Mouse (Mus musculus) heart, adult 2 months (tissue): ENCODE measurements around the gene Hpse2. TPM values are rescaled to one million over a fixed set of nuclear protein-coding genes. Genes with fewer than 3 reads are reported as not detected.

Experiments
- DNase-seq, 2 experiments: peaks; one replicate each; pipeline ENCODE4 v3.0.0; 2021
- H3K27ac ChIP-seq: fragments of 200-600 bp; 2 replicates; pipeline ENCODE4 v1.8.1; 2022
- H3K27me3 ChIP-seq: fragments of 200-500 bp; 2 replicates; pipeline ENCODE4 v1.6.1; 2012; ENCODE audit warnings: mild to moderate bottlenecking, low read length, inconsistent platforms, mixed read lengths; ENCODE audit not compliant: control insufficient read depth, insufficient read depth
- H3K36me3 ChIP-seq: fragments of 200-500 bp; 2 replicates; pipeline ENCODE4 v1.6.1; 2012; ENCODE audit warnings: low read length, inconsistent platforms; ENCODE audit not compliant: control insufficient read depth, insufficient read depth
- H3K4me1 ChIP-seq: fragments of 200-500 bp; 2 replicates; pipeline ENCODE4 v1.6.1; 2011; ENCODE audit warnings: low read length; ENCODE audit not compliant: control insufficient read depth, insufficient read depth
- H3K4me3 ChIP-seq: fragments of 200-600 bp; 2 replicates; pipeline ENCODE4 v1.8.1; 2022
- H3K79me2 ChIP-seq: fragments of 200-500 bp; replicated peaks from 2 replicates; pipeline ENCODE4 v1.6.1; 2012; ENCODE audit warnings: mild to moderate bottlenecking, inconsistent platforms, low read length, moderate library complexity, mixed read lengths; ENCODE audit not compliant: control insufficient read depth, insufficient read depth
- H3K9ac ChIP-seq: fragments of 200-500 bp; 2 replicates; pipeline ENCODE4 v1.6.1; 2012; ENCODE audit warnings: low read depth, mild to moderate bottlenecking, control low read depth, inconsistent platforms, low read length, mixed read lengths
- CTCF ChIP-seq: fragments of 200-600 bp; IDR thresholded peaks from 2 replicates; pipeline ENCODE4 v1.8.1; 2022; ENCODE audit warnings: antibody characterized with exemption, mild to moderate bottlenecking, moderate library complexity
- EP300 ChIP-seq: fragments of 200-500 bp; IDR thresholded peaks from 2 replicates; pipeline ENCODE4 v1.6.1; 2011; ENCODE audit warnings: low read depth, low read length, control low read depth; ENCODE audit not compliant: insufficient read depth
- POLR2A ChIP-seq: fragments of 200-500 bp; IDR thresholded peaks from 2 replicates; pipeline ENCODE4 v1.6.1; 2011; ENCODE audit warnings: mild to moderate bottlenecking, low read depth, low read length, control low read depth; ENCODE audit not compliant: insufficient read depth
- WGBS: fragments of 180-500 bp; shearing (Covaris S2); methylation state at CpG from one replicate; pipeline ENCODE4 v1.1.7; 2018; 5-methylcytosine and 5-hydroxymethylcytosine counted together
- intact Hi-C: fragments of 180-260 bp; cut with DNase I; formaldehyde crosslinking; loops from one replicate; pipeline ENCODE4 v1.15.1; 2025
- polyA plus RNA-seq: library from polyadenylated mRNA; depleted of rRNA; stranded (reverse); fragments of >200 nt; gene quantifications from 2 replicates; pipeline ENCODE4 v1.2.3, GENCODE M21; 2012
- total RNA-seq, 2 experiments: library from RNA; stranded (reverse); gene quantifications; 2 replicates each; pipeline ENCODE4 v1.2.3; 2021

The Hpse2 gene
- total and polyA plus RNA-seq, 3 experiments, result 0.14 to 0.25 TPM; not detected in 1

DNA sequence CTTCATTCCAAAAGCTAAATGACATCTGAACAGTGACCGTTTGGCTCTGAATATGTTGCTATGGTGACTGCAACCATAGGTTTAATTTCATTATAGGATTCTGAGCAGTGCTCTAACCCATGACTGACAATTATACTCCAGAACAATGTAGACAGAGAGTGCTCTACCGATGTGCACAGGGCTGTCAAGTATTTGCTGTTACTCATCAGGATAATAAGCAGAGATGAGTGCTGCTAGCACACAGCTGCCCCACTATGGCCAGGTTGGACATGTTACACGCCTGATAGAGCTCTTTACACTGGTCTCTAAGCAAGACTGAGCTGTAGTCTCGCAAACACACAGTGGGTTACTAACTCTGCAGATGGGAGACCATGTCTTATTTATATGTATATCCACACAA is 483.9 kb downstream of the Hpse2 start:
- Histone ChIP-seq H3K27ac (no peak overlapping the region), H3K36me3 (no peaks in the 10 kb centered on the region), H3K4me1 (no peaks in the 10 kb centered on the region), H3K27me3 (no peaks in the 10 kb centered on the region), H3K4me3 (no peak overlapping the region), H3K9ac (no peak overlapping the region), H3K79me2 (no peaks in the 10 kb centered on the region)
- intact Hi-C loops, result no loop called here
- TF ChIP-seq CTCF (no peak), POLR2A (no peak), EP300 (no peak)
- WGBS, result 75% methylated on average over 4 of the region's 4 CpGs
- no peak for DNase-seq

DNA sequence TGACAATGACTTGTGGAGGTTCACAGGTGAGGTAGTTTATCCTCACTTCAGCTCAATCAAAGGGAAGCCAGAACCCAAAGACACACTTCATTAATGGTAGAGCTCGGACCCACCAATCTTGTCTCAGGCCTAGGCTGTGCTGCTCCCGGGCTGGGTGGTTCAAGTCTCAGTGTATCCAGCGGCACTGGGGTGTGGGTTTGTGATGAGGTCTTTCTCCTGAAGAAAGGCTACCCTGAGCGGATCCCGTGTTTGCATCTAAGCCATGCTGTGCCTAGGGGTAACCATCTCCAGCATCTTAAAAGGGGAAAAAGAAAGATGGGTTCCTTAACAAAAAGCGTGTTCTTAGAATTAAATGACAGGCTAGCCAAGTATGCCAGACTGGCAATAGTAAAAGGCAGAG is 484.3 kb downstream of the Hpse2 start:
- H3K27me3 ChIP-seq, result no peaks in the 10 kb centered on the region
- no peak for TF ChIP-seq EP300
- TF ChIP-seq POLR2A, result no peak
- TF ChIP-seq CTCF, result no peak
- no peaks in the 10 kb centered on the region for H3K36me3 ChIP-seq
- no peaks in the 10 kb centered on the region for H3K4me1 ChIP-seq
- DNase-seq, result no peak
- intact Hi-C loops, result no loop called here
- 92% methylated on average over 6 of the region's 6 CpGs for WGBS
- no peak overlapping the region for H3K27ac ChIP-seq
- H3K4me3 ChIP-seq, result no peak overlapping the region
- H3K9ac ChIP-seq, result no peak overlapping the region
- no peaks in the 10 kb centered on the region for H3K79me2 ChIP-seq

DNA sequence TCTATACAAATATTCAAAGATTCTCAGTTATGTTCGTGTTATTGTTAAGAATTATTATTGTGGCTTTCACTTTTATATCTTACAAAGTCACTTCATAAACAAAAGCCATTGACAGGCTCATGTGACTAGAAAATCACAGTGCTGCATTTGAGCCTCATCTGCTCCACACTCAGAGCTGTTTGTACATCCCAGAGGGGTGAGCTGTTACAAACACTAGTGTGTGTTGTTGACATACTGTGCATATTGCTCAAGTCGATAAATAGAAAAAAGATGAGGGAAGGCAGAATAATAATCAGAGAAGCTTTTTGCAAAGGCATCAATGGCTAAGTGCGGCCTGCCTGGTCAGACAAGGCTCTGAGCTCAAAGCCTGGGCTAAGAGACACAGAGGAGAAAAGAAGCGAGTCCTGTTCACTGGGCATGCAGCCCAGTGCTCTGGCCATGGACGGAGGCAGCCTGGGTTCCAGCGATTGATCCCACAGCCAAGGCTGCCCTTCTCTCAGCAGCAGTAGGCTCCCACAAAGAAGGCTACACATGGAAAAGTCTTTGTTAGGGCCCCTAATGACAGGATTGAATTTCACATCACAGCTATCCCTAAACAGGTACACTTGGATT is 485.6 kb downstream of the Hpse2 start:
- TF ChIP-seq POLR2A (no peak), CTCF (no peak), EP300 (no peak)
- no peak for DNase-seq
- intact Hi-C loops, result no loop called here
- Histone ChIP-seq H3K36me3 (no peaks in the 10 kb centered on the region), H3K27me3 (no peaks in the 10 kb centered on the region), H3K9ac (no peak overlapping the region), H3K79me2 (no peaks in the 10 kb centered on the region), H3K4me1 (no peaks in the 10 kb centered on the region), H3K27ac (no peak overlapping the region), H3K4me3 (no peak overlapping the region)
- 74% methylated on average over 6 of the region's 6 CpGs for WGBS

DNA sequence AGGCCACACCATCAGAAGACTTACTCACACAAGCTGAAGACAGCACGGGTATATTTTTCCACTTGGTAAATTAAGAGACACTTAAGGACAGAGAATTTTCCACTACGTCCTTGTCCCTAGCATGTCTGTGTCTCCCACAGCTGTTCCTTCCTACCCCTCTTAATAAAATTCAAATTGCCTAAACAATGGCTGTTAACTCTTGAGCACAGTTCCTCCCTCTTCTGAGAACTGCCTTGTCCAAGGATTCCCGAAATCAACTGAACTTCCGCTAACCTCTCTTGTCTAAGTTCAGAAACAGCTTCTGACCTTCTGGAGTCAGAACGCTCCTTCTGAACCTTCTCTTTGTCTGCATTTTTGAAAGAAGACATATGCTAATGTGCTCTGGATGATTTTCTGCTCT is 496.6 kb downstream of the Hpse2 start:
- no peak for DNase-seq
- H3K79me2 ChIP-seq, result no peaks in the 10 kb centered on the region
- WGBS, result 36% methylated on average over 5 of the region's 5 CpGs

DNA sequence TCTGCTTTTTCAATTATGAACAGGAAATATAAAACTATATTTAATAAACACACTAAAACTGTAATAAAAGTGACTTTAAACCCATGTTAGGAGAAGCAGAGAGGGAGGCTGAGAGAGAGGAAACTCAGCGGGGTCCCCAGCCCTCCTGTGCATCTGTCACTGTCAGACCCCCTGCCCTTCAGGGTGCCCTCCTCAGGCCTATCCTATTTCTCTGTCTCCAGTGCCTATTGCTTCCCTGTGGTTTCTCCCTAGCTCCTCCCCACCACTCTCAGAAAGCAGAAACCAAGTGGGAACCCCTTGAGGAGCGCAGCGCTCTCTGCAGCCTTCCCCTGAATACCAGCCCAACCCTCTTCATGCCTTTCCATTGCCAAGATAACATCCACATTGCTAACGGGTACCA is 510.5 kb downstream of the Hpse2 start:
- DNase-seq, result no peak
- Histone ChIP-seq H3K9ac (no peak overlapping the region), H3K4me1 (no peaks in the 10 kb centered on the region), H3K27me3 (no peaks in the 10 kb centered on the region), H3K27ac (no peak overlapping the region), H3K79me2 (no peaks in the 10 kb centered on the region), H3K36me3 (no peaks in the 10 kb centered on the region), H3K4me3 (no peak overlapping the region)
- WGBS, result 61% methylated on average over 4 of the region's 4 CpGs
- intact Hi-C loops, result no loop called here
- TF ChIP-seq EP300, result no peak
- TF ChIP-seq POLR2A, result no peak
- TF ChIP-seq CTCF, result no peak

More for the DNA sequence above, 496.6 kb downstream of the Hpse2 start:
- Histone ChIP-seq H3K27ac (no peak overlapping the region; the same call in 1 of the 2 replicates), H3K4me1 (no peaks in the 10 kb centered on the region; the same call in 1 of the 2 replicates), H3K4me3 (no peak overlapping the region), H3K9ac (no peak overlapping the region), H3K36me3 (no peaks in the 10 kb centered on the region), H3K27me3 (no peaks in the 10 kb centered on the region)
- intact Hi-C loops, result no loop called here
- TF ChIP-seq POLR2A (no peak), CTCF (no peak), EP300 (no peak)

DNA sequence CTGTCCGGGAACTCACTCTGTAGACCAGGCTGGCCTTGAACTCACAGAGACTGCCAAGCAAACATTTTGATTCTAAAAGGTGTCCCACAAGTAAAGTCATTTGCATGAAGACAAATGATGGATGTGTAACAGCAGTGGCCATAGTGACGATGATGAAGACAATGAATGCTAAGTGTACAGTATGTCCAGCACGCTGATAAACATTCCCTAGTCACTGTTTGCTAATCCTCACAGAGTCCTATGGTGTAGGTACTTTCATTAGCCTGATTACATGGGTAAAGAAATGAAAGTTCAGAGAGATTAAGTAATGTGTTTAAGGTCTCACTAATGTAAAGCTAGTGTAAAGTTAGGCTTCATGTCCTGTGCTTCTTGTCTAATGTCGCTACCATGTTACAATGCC is 511.6 kb downstream of the Hpse2 start:
- Histone ChIP-seq H3K9ac (no peak overlapping the region), H3K27me3 (no peaks in the 10 kb centered on the region), H3K79me2 (no peaks in the 10 kb centered on the region), H3K36me3 (no peaks in the 10 kb centered on the region), H3K4me1 (no peaks in the 10 kb centered on the region), H3K27ac (no peak overlapping the region), H3K4me3 (no peak overlapping the region)
- TF ChIP-seq CTCF, result no peak
- no peak for DNase-seq
- 87% methylated on average over 4 of the region's 4 CpGs for WGBS
- intact Hi-C loops, result no loop called here
